Mouse (Mus musculus): ENCODE measurements around the gene Ppp1r18.

Ppp1r18 gene

GRCm38 (mm10) chr17:35915538-35916296, 50.3 kb downstream of the Ppp1r18 start:
- DNase-seq, result no peak

- peak; percentile 98 to 99 for DNase-seq
These were observed 51.1 kb downstream of the Ppp1r18 start, which contains the start of the genes Mrps18b and Ppp1r10 for GRCm38 (mm10) chr17:35916297-35917142. Mrps18b (minus strand) TSS chr17:35916389. Ppp1r10 (plus strand) TSS chr17:35916434.

- no peak for DNase-seq
These were observed 51.7 kb downstream of the Ppp1r18 start for GRCm38 (mm10) chr17:35917143-35917462.

GRCm38 (mm10) chr17:35917463-35918251, 52.3 kb downstream of the Ppp1r18 start:
- peak; percentile 84 to 85 for DNase-seq

GRCm38 (mm10) chr17:35918276-35919059, 53.1 kb downstream of the Ppp1r18 start:
- peak; percentile 73 to 75 for DNase-seq

- peak; percentile 97 to 98 for DNase-seq
These were observed 53.8 kb downstream of the Ppp1r18 start for GRCm38 (mm10) chr17:35919060-35919715.

- DNase-seq, result peak; percentile 46 to 55
These were observed 54.5 kb downstream of the Ppp1r18 start for GRCm38 (mm10) chr17:35919864-35920301.

- peak in 1 of 2 experiments; percentile 34 for DNase-seq
These were observed 55.0 kb downstream of the Ppp1r18 start for GRCm38 (mm10) chr17:35920384-35920783.

GRCm38 (mm10) chr17:35920862-35921562, 55.6 kb downstream of the Ppp1r18 start:
- DNase-seq, result peak; percentile 63 to 67

GRCm38 (mm10) chr17:35921710-35922109, 56.3 kb downstream of the Ppp1r18 start:
- no peak for DNase-seq

- DNase-seq, result no peak
These were observed 57.2 kb downstream of the Ppp1r18 start for GRCm38 (mm10) chr17:35922566-35922965.

GRCm38 (mm10) chr17:35923281-35923680, 57.9 kb downstream of the Ppp1r18 start:
- DNase-seq, result peak in 1 of 2 experiments; percentile 35
